Mouse (Mus musculus): ENCODE data around the gene Zfp618. TPM values are rescaled to one million over a fixed set of nuclear protein-coding genes. Genes with fewer than 3 reads are reported as not detected.

The Zfp618 gene
- total and polyA plus RNA-seq, 3 experiments = not detected

- H3K27me3 ChIP-seq (ENCODE audit: control insufficient read depth in 1 of 2, insufficient read depth in 2 of 2, low read length in 2 of 2) = no peaks in the 10 kb centered on the region
Observed at GRCm38 (mm10) chr4:62933798-62934197, 31.6 kb upstream of the Zfp618 start.

DNA sequence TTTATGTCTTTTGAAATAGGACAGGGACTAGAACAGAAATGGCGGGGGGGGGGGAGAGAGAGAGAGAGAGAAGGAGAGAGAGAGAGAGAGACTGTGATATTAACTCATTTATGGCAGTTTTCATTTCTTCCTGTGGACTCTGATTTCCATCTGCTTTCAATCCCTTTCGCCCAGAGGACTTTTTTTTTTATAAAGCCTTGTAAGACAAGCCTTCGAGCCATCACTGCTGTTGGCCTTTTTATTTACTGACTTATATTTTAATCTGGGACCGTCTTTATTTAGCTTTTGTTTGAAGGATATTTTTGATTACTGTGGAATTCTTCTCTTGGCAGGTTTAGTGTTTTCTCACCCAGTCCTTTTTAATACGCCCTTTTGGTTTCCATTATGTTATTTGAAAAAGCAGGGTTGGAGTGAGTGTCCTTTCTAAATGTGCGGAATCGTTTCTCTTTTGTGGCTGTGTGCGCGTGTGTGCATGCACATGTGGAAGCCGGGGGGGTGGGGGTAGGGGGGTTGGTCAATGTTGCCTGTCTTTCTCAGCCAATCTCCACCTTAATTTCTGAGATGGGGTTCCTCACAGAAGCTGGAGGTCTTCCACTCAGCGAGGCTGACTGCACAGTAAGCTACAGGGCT is 29.7 kb upstream of the Zfp618 start:
- H3K36me3 ChIP-seq (ENCODE audit: control insufficient read depth in 1 of 2, insufficient read depth in 2 of 2, low read length in 2 of 2) = no peaks in the 10 kb centered on the region
- H3K79me2 ChIP-seq (ENCODE audit: control insufficient read depth, insufficient read depth, low read length, poor library complexity) = no peaks in the 10 kb centered on the region
- no peak overlapping the region for H3K4me3 ChIP-seq (ENCODE audit: control insufficient read depth in 1 of 2, insufficient read depth in 1 of 2, low read depth in 2 of 2, low read length in 2 of 2)
- H3K27ac ChIP-seq (ENCODE audit: control insufficient read depth, low read depth, low read length) = no peak overlapping the region
- TF ChIP-seq RAD21 (IDR thresholded peaks at IDR 0.05; ENCODE audit: low read depth, low read length) (no peak), UBTF (IDR thresholded peaks at IDR 0.05; ENCODE audit: borderline replicate concordance, insufficient read depth, low read depth, low read length) (no peak), MEF2A (IDR thresholded peaks at IDR 0.05; ENCODE audit: extremely low read depth, insufficient replicate concordance, low read depth, low read length, poor library complexity, severe bottlenecking) (no peak), GABPA (IDR thresholded peaks at IDR 0.05; ENCODE audit: low read depth, low read length) (no peak), ELF1 (IDR thresholded peaks at IDR 0.05; ENCODE audit: low read depth, low read length) (no peak), BHLHE40 (IDR thresholded peaks at IDR 0.05; ENCODE audit: borderline replicate concordance, low read depth, low read length) (no peak), TCF12 (IDR thresholded peaks at IDR 0.05; ENCODE audit: low read depth, low read length) (no peak), SMC3 (IDR thresholded peaks at IDR 0.05; ENCODE audit: low read depth, low read length) (no peak), TBP (IDR thresholded peaks at IDR 0.05; ENCODE audit: low read depth, low read length) (no peak), MYC (IDR thresholded peaks at IDR 0.05; ENCODE audit: low read depth, low read length) (no peak), NRF1 (IDR thresholded peaks at IDR 0.05; ENCODE audit: insufficient read depth, low read depth, low read length, poor library complexity, severe bottlenecking) (no peak), MYB (IDR thresholded peaks at IDR 0.05; ENCODE audit: low read depth, low read length) (no peak)
- no peaks in the 10 kb centered on the region for H3K9me3 ChIP-seq (replicated peaks; ENCODE audit: insufficient read depth, low read length)
- no peak overlapping the region for H3K9ac ChIP-seq (ENCODE audit: control insufficient read depth, low read depth, low read length, poor library complexity, severe bottlenecking)
- DNase-seq (ENCODE audit: low read depth, low spot score) = no peak
- H3K4me1 ChIP-seq (ENCODE audit: control insufficient read depth in 1 of 2, insufficient read depth in 2 of 2, low read length in 2 of 2) = no peaks in the 10 kb centered on the region
- H3K27me3 ChIP-seq (ENCODE audit: control insufficient read depth in 1 of 2, insufficient read depth in 2 of 2, low read length in 2 of 2) = no peaks in the 10 kb centered on the region

More at GRCm38 (mm10) chr4:62933798-62934197, 31.6 kb upstream of the Zfp618 start:
- no peaks in the 10 kb centered on the region for H3K9me3 ChIP-seq (replicated peaks; ENCODE audit: insufficient read depth, low read length)
- no peaks in the 10 kb centered on the region for H3K79me2 ChIP-seq (ENCODE audit: control insufficient read depth, insufficient read depth, low read length, poor library complexity)
- no peak for DNase-seq (ENCODE audit: low read depth, low spot score)
- no peak overlapping the region for H3K27ac ChIP-seq (ENCODE audit: control insufficient read depth, low read depth, low read length)
- no peak overlapping the region for H3K9ac ChIP-seq (ENCODE audit: control insufficient read depth, low read depth, low read length, poor library complexity, severe bottlenecking)
- H3K4me1 ChIP-seq (ENCODE audit: control insufficient read depth in 1 of 2, insufficient read depth in 2 of 2, low read length in 2 of 2) = no peaks in the 10 kb centered on the region
- H3K36me3 ChIP-seq (ENCODE audit: control insufficient read depth in 1 of 2, insufficient read depth in 2 of 2, low read length in 2 of 2) = no peaks in the 10 kb centered on the region
- no peak overlapping the region for H3K4me3 ChIP-seq (ENCODE audit: control insufficient read depth in 1 of 2, insufficient read depth in 1 of 2, low read depth in 2 of 2, low read length in 2 of 2)
- no peak for TF ChIP-seq MXI1 (IDR thresholded peaks at IDR 0.05; ENCODE audit: low read depth, low read length)
- TF ChIP-seq CTCF (IDR thresholded peaks at IDR 0.05 in 2 of 3, conservative IDR thresholded peaks at IDR 0.05 in 1 of 3; ENCODE audit: control insufficient read depth in 1 of 3, insufficient read depth in 1 of 3, low read depth in 2 of 3, low read length in 3 of 3, poor library complexity in 1 of 3, severe bottlenecking in 1 of 3) = no peak
- no peak for TF ChIP-seq ZKSCAN1 (IDR thresholded peaks at IDR 0.05; ENCODE audit: low read depth, low read length)
- no peak for TF ChIP-seq KAT2A (conservative IDR thresholded peaks at IDR 0.05; ENCODE audit: low read depth, low read length)
- no peak for TF ChIP-seq ZNF384 (IDR thresholded peaks at IDR 0.05; ENCODE audit: low read depth, low read length)
- no peak for TF ChIP-seq UBTF (IDR thresholded peaks at IDR 0.05; ENCODE audit: borderline replicate concordance, insufficient read depth, low read depth, low read length)
- TF ChIP-seq USF2 (IDR thresholded peaks at IDR 0.05; ENCODE audit: borderline replicate concordance in 1 of 2, insufficient read depth in 1 of 2, low read depth in 1 of 2, low read length in 2 of 2) = no peak
- TF ChIP-seq BHLHE40 (IDR thresholded peaks at IDR 0.05; ENCODE audit: borderline replicate concordance, low read depth, low read length) = no peak
- TF ChIP-seq E2F4 (IDR thresholded peaks at IDR 0.05; ENCODE audit: borderline replicate concordance, low read depth, low read length) = no peak
- TF ChIP-seq GABPA (IDR thresholded peaks at IDR 0.05; ENCODE audit: low read depth, low read length) = no peak
- no peak for TF ChIP-seq NELFE (IDR thresholded peaks at IDR 0.05; ENCODE audit: low read depth, low read length)
- no peak for TF ChIP-seq HCFC1 (IDR thresholded peaks at IDR 0.05; ENCODE audit: low read depth, low read length)
- no peak for TF ChIP-seq RCOR1 (IDR thresholded peaks at IDR 0.05; ENCODE audit: low read depth, low read length)
- TF ChIP-seq USF1 (IDR thresholded peaks at IDR 0.05; ENCODE audit: low read depth, low read length) = no peak

Data from MEL (cell line).